Mouse (Mus musculus): ENCODE data around the gene Fam234b. TPM values are rescaled to one million over a fixed set of nuclear protein-coding genes. Genes with fewer than 3 reads are reported as not detected.

Fam234b gene
- total and polyA plus RNA-seq, 2 experiments: 14.8 to 15.1 TPM

GRCm38 (mm10) chr6:135211169-135211568 is 13.4 kb downstream of the Fam234b start:
- no peak overlapping the region for H3K27ac ChIP-seq (replicated peaks; ENCODE audit: insufficient read depth, low read depth, low read length)
- 93% methylated on average over 7 of the region's 7 CpGs for WGBS

GRCm38 (mm10) chr6:135212666-135213065 is 14.9 kb downstream of the Fam234b start:
- H3K79me2 ChIP-seq (ENCODE audit: control insufficient read depth, insufficient read depth, low read length): no peaks in the 10 kb centered on the region
- H3K36me3 ChIP-seq (ENCODE audit: control insufficient read depth, insufficient read depth, low read length): peaks cover 11% of the 10 kb centered on the region
- H3K27me3 ChIP-seq (ENCODE audit: control insufficient read depth, insufficient read depth, low read length): no peaks in the 10 kb centered on the region
- WGBS: 91% methylated on average over 2 of the region's 2 CpGs
- no peak overlapping the region for H3K27ac ChIP-seq (replicated peaks; ENCODE audit: insufficient read depth, low read depth, low read length)
- no peak overlapping the region for H3K4me3 ChIP-seq (ENCODE audit: insufficient read depth, low read depth, low read length)
- DNase-seq (ENCODE audit: extremely low read depth, low read depth, low spot score): no peak
- no peak overlapping the region for H3K9ac ChIP-seq (ENCODE audit: low read depth, low read length)
- TF ChIP-seq CTCF (IDR thresholded peaks at IDR 0.05; ENCODE audit: low read depth, low read length) (no peak), POLR2A (IDR thresholded peaks at IDR 0.05; ENCODE audit: extremely low read depth, insufficient read depth, low read length) (no peak)
- H3K4me1 ChIP-seq (ENCODE audit: control insufficient read depth, insufficient read depth, low read length): no peaks in the 10 kb centered on the region

More at GRCm38 (mm10) chr6:135211169-135211568, 13.4 kb downstream of the Fam234b start:
- TF ChIP-seq CTCF (IDR thresholded peaks at IDR 0.05; ENCODE audit: low read depth, low read length): no peak
- no peak for TF ChIP-seq POLR2A (IDR thresholded peaks at IDR 0.05; ENCODE audit: extremely low read depth, insufficient read depth, low read length)
- no peaks in the 10 kb centered on the region for H3K27me3 ChIP-seq (ENCODE audit: control insufficient read depth, insufficient read depth, low read length)
- H3K9ac ChIP-seq (ENCODE audit: low read depth, low read length): no peak overlapping the region
- no peaks in the 10 kb centered on the region for H3K79me2 ChIP-seq (ENCODE audit: control insufficient read depth, insufficient read depth, low read length)
- H3K4me1 ChIP-seq (ENCODE audit: control insufficient read depth, insufficient read depth, low read length): no peaks in the 10 kb centered on the region
- H3K36me3 ChIP-seq (ENCODE audit: control insufficient read depth, insufficient read depth, low read length): peaks cover 9% of the 10 kb centered on the region
- no peak overlapping the region for H3K4me3 ChIP-seq (ENCODE audit: insufficient read depth, low read depth, low read length)
- no peak for DNase-seq (ENCODE audit: extremely low read depth, low read depth, low spot score)

- no peaks in the 10 kb centered on the region for H3K79me2 ChIP-seq (ENCODE audit: control insufficient read depth, insufficient read depth, low read length)
- TF ChIP-seq CTCF (IDR thresholded peaks at IDR 0.05; ENCODE audit: low read depth, low read length) (no peak), POLR2A (IDR thresholded peaks at IDR 0.05; ENCODE audit: extremely low read depth, insufficient read depth, low read length) (no peak)
- no peaks in the 10 kb centered on the region for H3K27me3 ChIP-seq (ENCODE audit: control insufficient read depth, insufficient read depth, low read length)
- H3K4me1 ChIP-seq (ENCODE audit: control insufficient read depth, insufficient read depth, low read length): no peaks in the 10 kb centered on the region
- peaks cover 17% of the 10 kb centered on the region for H3K36me3 ChIP-seq (ENCODE audit: control insufficient read depth, insufficient read depth, low read length)
- WGBS: 69% methylated on average over 8 of the region's 8 CpGs
- peak; percentile 41 for DNase-seq (ENCODE audit: extremely low read depth, low read depth, low spot score)
- H3K9ac ChIP-seq (ENCODE audit: low read depth, low read length): no peak overlapping the region
- no peak overlapping the region for H3K4me3 ChIP-seq (ENCODE audit: insufficient read depth, low read depth, low read length)
- H3K27ac ChIP-seq (replicated peaks; ENCODE audit: insufficient read depth, low read depth, low read length): no peak overlapping the region
Measured at GRCm38 (mm10) chr6:135218330-135218729, 20.6 kb downstream of the Fam234b start.

GRCm38 (mm10) chr6:135219916-135220315 is 22.1 kb downstream of the Fam234b start:
- Histone ChIP-seq H3K36me3 (ENCODE audit: control insufficient read depth, insufficient read depth, low read length) (peaks cover 12% of the 10 kb centered on the region), H3K27me3 (ENCODE audit: control insufficient read depth, insufficient read depth, low read length) (no peaks in the 10 kb centered on the region), H3K27ac (replicated peaks; ENCODE audit: insufficient read depth, low read depth, low read length) (no peak overlapping the region), H3K9ac (ENCODE audit: low read depth, low read length) (no peak overlapping the region), H3K4me3 (ENCODE audit: insufficient read depth, low read depth, low read length) (no peak overlapping the region), H3K79me2 (ENCODE audit: control insufficient read depth, insufficient read depth, low read length) (no peaks in the 10 kb centered on the region), H3K4me1 (ENCODE audit: control insufficient read depth, insufficient read depth, low read length) (no peaks in the 10 kb centered on the region)
- WGBS: 85% methylated on average over 5 of the region's 5 CpGs
- no peak for TF ChIP-seq CTCF (IDR thresholded peaks at IDR 0.05; ENCODE audit: low read depth, low read length)
- no peak for TF ChIP-seq POLR2A (IDR thresholded peaks at IDR 0.05; ENCODE audit: extremely low read depth, insufficient read depth, low read length)
- no peak for DNase-seq (ENCODE audit: extremely low read depth, low read depth, low spot score)

- no peak for DNase-seq (ENCODE audit: extremely low read depth, low read depth, low spot score)
- Histone ChIP-seq H3K27ac (replicated peaks; ENCODE audit: insufficient read depth, low read depth, low read length) (no peak overlapping the region), H3K27me3 (ENCODE audit: control insufficient read depth, insufficient read depth, low read length) (no peaks in the 10 kb centered on the region), H3K79me2 (ENCODE audit: control insufficient read depth, insufficient read depth, low read length) (no peaks in the 10 kb centered on the region), H3K36me3 (ENCODE audit: control insufficient read depth, insufficient read depth, low read length) (peaks cover 17% of the 10 kb centered on the region; the same call in 1 of the 2 replicates), H3K4me3 (ENCODE audit: insufficient read depth, low read depth, low read length) (no peak overlapping the region), H3K4me1 (ENCODE audit: control insufficient read depth, insufficient read depth, low read length) (no peaks in the 10 kb centered on the region), H3K9ac (ENCODE audit: low read depth, low read length) (no peak overlapping the region)
- TF ChIP-seq POLR2A (IDR thresholded peaks at IDR 0.05; ENCODE audit: extremely low read depth, insufficient read depth, low read length) (no peak), CTCF (IDR thresholded peaks at IDR 0.05; ENCODE audit: low read depth, low read length) (no peak)
- WGBS: 82% methylated on average over 6 of the region's 6 CpGs
Measured at GRCm38 (mm10) chr6:135223786-135224416, 26.1 kb downstream of the Fam234b start.

- Histone ChIP-seq H3K9ac (ENCODE audit: low read depth, low read length) (no peak overlapping the region), H3K27me3 (ENCODE audit: control insufficient read depth, insufficient read depth, low read length) (no peaks in the 10 kb centered on the region), H3K27ac (replicated peaks; ENCODE audit: insufficient read depth, low read depth, low read length) (no peak overlapping the region), H3K4me1 (ENCODE audit: control insufficient read depth, insufficient read depth, low read length) (no peaks in the 10 kb centered on the region), H3K36me3 (ENCODE audit: control insufficient read depth, insufficient read depth, low read length) (peaks cover 24% of the 10 kb centered on the region), H3K79me2 (ENCODE audit: control insufficient read depth, insufficient read depth, low read length) (no peaks in the 10 kb centered on the region), H3K4me3 (ENCODE audit: insufficient read depth, low read depth, low read length) (no peak overlapping the region)
- TF ChIP-seq CTCF (IDR thresholded peaks at IDR 0.05; ENCODE audit: low read depth, low read length): no peak
- no peak for TF ChIP-seq POLR2A (IDR thresholded peaks at IDR 0.05; ENCODE audit: extremely low read depth, insufficient read depth, low read length)
- 92% methylated on average over 10 of the region's 10 CpGs for WGBS
- peak; percentile 30 for DNase-seq (ENCODE audit: extremely low read depth, low read depth, low spot score)
Measured at GRCm38 (mm10) chr6:135228465-135228941, 30.7 kb downstream of the Fam234b start.
